Mouse (Mus musculus): ENCODE measurements around the gene Ssbp4. TPM values are rescaled to one million over a fixed set of nuclear protein-coding genes. Genes with fewer than 3 reads are reported as not detected.

Gene Ssbp4
- polyA plus RNA-seq, 1 experiment from 2014 or later = 32.5 TPM

- Histone ChIP-seq H3K4me2 (ENCODE audit: low read depth, low read length) (no peak overlapping the region), H3K27me3 (ENCODE audit: insufficient read depth, low read length) (no peaks in the 10 kb centered on the region), H3K4me1 (ENCODE audit: insufficient read depth) (peaks cover 73% of the 10 kb centered on the region), H3K4me3 (ENCODE audit: low read depth, low read length) (no peak overlapping the region), H3K27ac (ENCODE audit: low read depth) (peak overlapping the region; percentile 79; the same call in 1 of the 2 replicates), H3K36me3 (replicated peaks; ENCODE audit: insufficient read depth, low read length) (peaks cover 6% of the 10 kb centered on the region; the same call in 1 of the 2 replicates), H3K9me3 (ENCODE audit: low read length) (no peaks in the 10 kb centered on the region), H3K9ac (replicated peaks) (no peak overlapping the region)
- ATAC-seq (no peak), DNase-seq (no peak)
- TF ChIP-seq CTCF (IDR thresholded peaks at IDR 0.05; ENCODE audit: low read depth) = no peak
- no peak for TF ChIP-seq EP300 (IDR thresholded peaks at IDR 0.05; ENCODE audit: low read depth)
- 13% methylated on average over 1 of the region's 1 CpGs for WGBS (ENCODE audit: insufficient replicate concordance)
Measured at GRCm38 (mm10) chr8:70552836-70553235, 55.8 kb downstream of the Ssbp4 start.

DNA sequence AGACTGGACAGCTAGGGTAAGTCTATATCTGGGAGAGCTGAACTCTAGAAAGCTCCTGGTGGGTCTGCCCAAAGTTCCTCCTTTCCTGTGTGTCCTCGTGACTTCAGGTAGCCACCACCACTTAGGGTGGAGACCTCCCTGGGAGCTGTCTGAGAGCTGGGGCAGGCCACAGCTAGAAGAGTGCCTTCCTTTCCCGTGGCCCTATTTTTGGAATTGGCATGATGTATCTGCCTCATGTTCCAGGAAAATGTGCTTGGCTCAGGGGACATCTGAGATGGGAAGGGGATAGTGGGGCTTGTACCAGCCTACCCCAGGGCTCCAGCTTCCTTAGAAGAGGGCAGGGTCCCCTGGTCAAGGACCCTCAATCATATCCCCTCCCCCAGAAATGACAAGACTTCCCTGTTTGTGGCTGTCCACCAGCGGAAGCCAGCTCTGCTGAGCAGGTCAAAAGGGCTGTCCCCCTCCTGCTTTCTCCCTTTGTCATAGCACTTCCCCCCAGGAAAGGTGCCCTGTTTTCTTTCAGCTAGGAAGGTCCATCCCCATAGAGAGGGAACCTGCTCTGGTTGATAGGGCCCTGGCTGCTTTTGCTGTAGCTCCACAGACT, 57.0 kb downstream of the Ssbp4 start:
- no peaks in the 10 kb centered on the region for H3K9me3 ChIP-seq (ENCODE audit: low read length)
- peak overlapping the region; percentile 67 for H3K27ac ChIP-seq (ENCODE audit: low read depth)
- TF ChIP-seq CTCF (IDR thresholded peaks at IDR 0.05; ENCODE audit: low read depth) (no peak), EP300 (IDR thresholded peaks at IDR 0.05; ENCODE audit: low read depth) (0 out of 2 replicates have a peak, but pooled peaks have one; percentile 8)
- no peak for ATAC-seq
- H3K4me3 ChIP-seq (ENCODE audit: low read depth, low read length) = no peak overlapping the region
- peaks cover 6% of the 10 kb centered on the region; the same call in 1 of the 2 replicates for H3K36me3 ChIP-seq (replicated peaks; ENCODE audit: insufficient read depth, low read length)
- 36% methylated on average over 3 of the region's 3 CpGs for WGBS (ENCODE audit: insufficient replicate concordance)
- 0 out of 2 replicates have a peak overlapping the region, but pooled peaks have one; percentile 6 for H3K4me2 ChIP-seq (ENCODE audit: low read depth, low read length)
- H3K4me1 ChIP-seq (ENCODE audit: insufficient read depth) = peaks cover 71% of the 10 kb centered on the region
- DNase-seq = no peak
- no peak overlapping the region; the same call in 1 of the 2 replicates for H3K9ac ChIP-seq (replicated peaks)
- no peaks in the 10 kb centered on the region for H3K27me3 ChIP-seq (ENCODE audit: insufficient read depth, low read length)

- Histone ChIP-seq H3K9me3 (ENCODE audit: low read length) (no peaks in the 10 kb centered on the region), H3K4me1 (ENCODE audit: insufficient read depth) (peaks cover 78% of the 10 kb centered on the region), H3K4me2 (ENCODE audit: low read depth, low read length) (no peak overlapping the region), H3K9ac (replicated peaks) (no peak overlapping the region), H3K36me3 (replicated peaks; ENCODE audit: insufficient read depth, low read length) (peaks cover 6% of the 10 kb centered on the region), H3K27ac (ENCODE audit: low read depth) (0 out of 2 replicates have a peak overlapping the region, but pooled peaks have one; percentile 35), H3K27me3 (ENCODE audit: insufficient read depth, low read length) (no peaks in the 10 kb centered on the region), H3K4me3 (ENCODE audit: low read depth, low read length) (no peak overlapping the region)
- WGBS (ENCODE audit: insufficient replicate concordance) = 57% methylated on average over 10 of the region's 10 CpGs
- ATAC-seq = no peak
- TF ChIP-seq CTCF (IDR thresholded peaks at IDR 0.05; ENCODE audit: low read depth) = peak; percentile 20
- TF ChIP-seq EP300 (IDR thresholded peaks at IDR 0.05; ENCODE audit: low read depth) = no peak
- no peak for DNase-seq
Measured at GRCm38 (mm10) chr8:70549412-70550184, 59.1 kb downstream of the Ssbp4 start.

GRCm38 (mm10) chr8:70547762-70548161, 60.9 kb downstream of the Ssbp4 start:
- Histone ChIP-seq H3K4me2 (ENCODE audit: low read depth, low read length) (no peak overlapping the region), H3K27ac (ENCODE audit: low read depth) (peak overlapping the region; percentile 35; the same call in 1 of the 2 replicates), H3K36me3 (replicated peaks; ENCODE audit: insufficient read depth, low read length) (peaks cover 6% of the 10 kb centered on the region), H3K9ac (replicated peaks) (no peak overlapping the region), H3K9me3 (ENCODE audit: low read length) (no peaks in the 10 kb centered on the region), H3K27me3 (ENCODE audit: insufficient read depth, low read length) (no peaks in the 10 kb centered on the region), H3K4me1 (ENCODE audit: insufficient read depth) (peaks cover 75% of the 10 kb centered on the region), H3K4me3 (ENCODE audit: low read depth, low read length) (no peak overlapping the region)
- WGBS (ENCODE audit: insufficient replicate concordance) = 77% methylated on average over 6 of the region's 6 CpGs
- TF ChIP-seq CTCF (IDR thresholded peaks at IDR 0.05; ENCODE audit: low read depth) (no peak), EP300 (IDR thresholded peaks at IDR 0.05; ENCODE audit: low read depth) (no peak)
- DNase-seq (no peak), ATAC-seq (no peak)

Other genes with a start within 250 kb of the Ssbp4 start
- 3.0 and 4.0 TPM in 2 replicates for gene Comp, start 235.3 kb downstream of the Ssbp4 start, polyA plus RNA-seq (2015; fragmentation: Nextera tagmentation; extraction: Ambion mirVana)
- 2.6 and 2.7 TPM in 2 replicates for gene Crtc1, start 169.3 kb downstream of the Ssbp4 start, polyA plus RNA-seq (2015; fragmentation: Nextera tagmentation; extraction: Ambion mirVana)
- gene Klhl26, start 131.9 kb downstream of the Ssbp4 start, polyA plus RNA-seq (2015; fragmentation: Nextera tagmentation; extraction: Ambion mirVana) = 4.2 and 5.4 TPM in 2 replicates
- gene Tmem59l, start 121.5 kb downstream of the Ssbp4 start, polyA plus RNA-seq (2015; fragmentation: Nextera tagmentation; extraction: Ambion mirVana) = not detected in 2 replicates
- 0.07 and 0.38 TPM in 2 replicates for gene Crlf1, start 115.7 kb downstream of the Ssbp4 start, polyA plus RNA-seq (2015; fragmentation: Nextera tagmentation; extraction: Ambion mirVana)
- gene Rex1bd, start 102.1 kb downstream of the Ssbp4 start, polyA plus RNA-seq (2015; fragmentation: Nextera tagmentation; extraction: Ambion mirVana) = 49.3 and 52.3 TPM in 2 replicates
- gene Uba52, start 98.1 kb downstream of the Ssbp4 start, polyA plus RNA-seq (2015; fragmentation: Nextera tagmentation; extraction: Ambion mirVana) = 627 and 684 TPM in 2 replicates
- 141 TPM in 2 replicates for gene Fkbp8, start 81.1 kb downstream of the Ssbp4 start, polyA plus RNA-seq (2015; fragmentation: Nextera tagmentation; extraction: Ambion mirVana)
- gene Kxd1, start 80.9 kb downstream of the Ssbp4 start, polyA plus RNA-seq (2015; fragmentation: Nextera tagmentation; extraction: Ambion mirVana) = 43.1 and 43.3 TPM in 2 replicates
- 9.5 and 9.7 TPM in 2 replicates for gene Ell, start 69.4 kb downstream of the Ssbp4 start, polyA plus RNA-seq (2015; fragmentation: Nextera tagmentation; extraction: Ambion mirVana)
- 18.8 and 21.6 TPM in 2 replicates for gene Isyna1, start 14.5 kb downstream of the Ssbp4 start, polyA plus RNA-seq (2015; fragmentation: Nextera tagmentation; extraction: Ambion mirVana)
- gene Lrrc25, start 7.3 kb upstream of the Ssbp4 start, polyA plus RNA-seq (2015; fragmentation: Nextera tagmentation; extraction: Ambion mirVana) = 9.8 and 10.4 TPM in 2 replicates
- 2.1 and 2.3 TPM in 2 replicates for gene Gdf15, start 23.6 kb upstream of the Ssbp4 start, polyA plus RNA-seq (2015; fragmentation: Nextera tagmentation; extraction: Ambion mirVana)
- 31.0 and 32.2 TPM in 2 replicates for gene Pgpep1, start 51.5 kb upstream of the Ssbp4 start, polyA plus RNA-seq (2015; fragmentation: Nextera tagmentation; extraction: Ambion mirVana)
- 98.5 and 103 TPM in 2 replicates for gene Lsm4, start 64.4 kb upstream of the Ssbp4 start, polyA plus RNA-seq (2015; fragmentation: Nextera tagmentation; extraction: Ambion mirVana)
- gene Jund, start 90.1 kb upstream of the Ssbp4 start, polyA plus RNA-seq (2015; fragmentation: Nextera tagmentation; extraction: Ambion mirVana) = 19.6 and 38.4 TPM in 2 replicates
- gene Iqcn, start 94.6 kb upstream of the Ssbp4 start, polyA plus RNA-seq (2015; fragmentation: Nextera tagmentation; extraction: Ambion mirVana) = 0.02 TPM in 1 of 2 replicates, not detected in the other
- gene Gm3336, start 109.7 kb upstream of the Ssbp4 start, polyA plus RNA-seq (2015; fragmentation: Nextera tagmentation; extraction: Ambion mirVana) = 0.22 and 0.25 TPM in 2 replicates
- gene Pde4c, start 114.8 kb upstream of the Ssbp4 start, polyA plus RNA-seq (2015; fragmentation: Nextera tagmentation; extraction: Ambion mirVana) = 1.6 and 1.8 TPM in 2 replicates
- 3.2 and 3.3 TPM in 2 replicates for gene Rab3a, start 145.8 kb upstream of the Ssbp4 start, polyA plus RNA-seq (2015; fragmentation: Nextera tagmentation; extraction: Ambion mirVana)
- gene Mpv17l2, start 152.1 kb upstream of the Ssbp4 start, polyA plus RNA-seq (2015; fragmentation: Nextera tagmentation; extraction: Ambion mirVana) = 36.3 and 39.9 TPM in 2 replicates
- 8.9 and 9.0 TPM in 2 replicates for gene Pik3r2, start 167.8 kb upstream of the Ssbp4 start, polyA plus RNA-seq (2015; fragmentation: Nextera tagmentation; extraction: Ambion mirVana)
- 5.2 and 6.0 TPM in 2 replicates for gene Mast3, start 196.2 kb upstream of the Ssbp4 start, polyA plus RNA-seq (2015; fragmentation: Nextera tagmentation; extraction: Ambion mirVana)
- gene Il12rb1, start 199.6 kb upstream of the Ssbp4 start, polyA plus RNA-seq (2015; fragmentation: Nextera tagmentation; extraction: Ambion mirVana) = 0.19 and 0.25 TPM in 2 replicates
- gene Arrdc2, start 230.8 kb upstream of the Ssbp4 start, polyA plus RNA-seq (2015; fragmentation: Nextera tagmentation; extraction: Ambion mirVana) = 6.1 and 6.2 TPM in 2 replicates